Mouse (Mus musculus) kidney, postnatal 0 days (tissue): Measurements from ENCODE around the gene Sos2. TPM values are rescaled to one million over a fixed set of nuclear protein-coding genes. Genes with fewer than 3 reads are reported as not detected.

Source experiments
- ATAC-seq: fragments of 200-750 bp; cut with Nextera tagmentation; replicated peaks from 2 replicates; pipeline ENCODE4 v1.8.0; 2017; ENCODE audit warnings: low read depth, moderate number of reproducible peaks, moderate TSS enrichment, moderate library complexity; ENCODE audit not compliant: low FRiP score
- DNase-seq: peaks from one replicate; pipeline ENCODE4 v3.0.0-alpha.2; 2016; ENCODE audit warnings: low spot score
- H3K27ac ChIP-seq: fragments of 300-500 bp; sonication (generic); 2 replicates; pipeline ENCODE4 v1.5.1; 2014; ENCODE audit warnings: mild to moderate bottlenecking
- H3K27me3 ChIP-seq: fragments of 300-500 bp; sonication (generic); 2 replicates; pipeline ENCODE4 v1.6.1; 2014; ENCODE audit warnings: low read length, mixed read lengths; ENCODE audit not compliant: insufficient read depth
- H3K36me3 ChIP-seq: fragments of 300-500 bp; sonication (generic); 2 replicates; pipeline ENCODE4 v1.6.1; 2014; ENCODE audit warnings: low read length, mixed read lengths; ENCODE audit not compliant: insufficient read depth
- H3K4me1 ChIP-seq: fragments of 300-500 bp; sonication (generic); replicated peaks from 2 replicates; pipeline ENCODE4 v1.6.1; 2014; ENCODE audit warnings: antibody characterized with exemption, low read length, mixed read lengths; ENCODE audit not compliant: insufficient read depth
- H3K4me2 ChIP-seq: fragments of 300-500 bp; sonication (generic); 2 replicates; pipeline ENCODE4 v1.6.1; 2014; ENCODE audit warnings: mild to moderate bottlenecking, low read length, moderate library complexity, mixed read lengths
- H3K4me3 ChIP-seq: fragments of 300-500 bp; sonication (generic); replicated peaks from 2 replicates; pipeline ENCODE4 v1.5.1; 2014; ENCODE audit warnings: low read depth, low read length
- H3K9ac ChIP-seq: fragments of 300-500 bp; sonication (generic); 2 replicates; pipeline ENCODE4 v1.6.1; 2014; ENCODE audit warnings: low read depth, low read length
- H3K9me3 ChIP-seq: fragments of 300-500 bp; sonication (generic); replicated peaks from 2 replicates; pipeline ENCODE4 v1.6.1; 2016; ENCODE audit warnings: low read length, inconsistent platforms, mixed read lengths
- CTCF ChIP-seq: IDR thresholded peaks from 2 replicates; pipeline ENCODE4 v1.5.1; 2016; ENCODE audit warnings: antibody characterized with exemption, low read depth, mild to moderate bottlenecking, moderate library complexity
- WGBS: fragments of 180-500 bp; shearing (Covaris S2); extraction: QIAGEN DNeasy Blood & Tissue Kit; methylation state at CpG from one replicate; pipeline ENCODE4 v1.1.7; 2014; 5-methylcytosine and 5-hydroxymethylcytosine counted together
- polyA plus RNA-seq: library from polyadenylated mRNA; unstranded; fragments of >200 nt; fragmentation: Nextera tagmentation; extraction: Ambion mirVana; gene quantifications from 2 replicates; pipeline ENCODE4 v1.2.1, GENCODE M21; 2015

Gene Sos2
- polyA plus RNA-seq: 7.1 and 8.4 TPM in 2 replicates

GRCm38 (mm10) chr12:69681566-69682061, at the start of gene Sos2:
Sos2 (minus strand) TSS chr12:69681852.
- ATAC-seq (peak; percentile 85), DNase-seq (peak; percentile 61)
- Histone ChIP-seq H3K9ac (peak within 1 kb of the TSS; percentile 97), H3K9me3 (no peaks in the 10 kb centered on the region), H3K4me3 (peak within 1 kb of the TSS; percentile 91), H3K4me1 (no peaks in the 10 kb centered on the region; the same call in 1 of the 2 replicates), H3K36me3 (no peaks in the 10 kb centered on the region), H3K27me3 (no peaks in the 10 kb centered on the region), H3K27ac (peak within 1 kb of the TSS; percentile 96), H3K4me2 (peak within 1 kb of the TSS; percentile 81)
- TF ChIP-seq CTCF: no peak
- WGBS: 0% methylated on average over 36 of the region's 85 CpGs

- Histone ChIP-seq H3K27ac (no peak overlapping the region), H3K4me1 (no peaks in the 10 kb centered on the region), H3K9ac (no peak overlapping the region), H3K27me3 (no peaks in the 10 kb centered on the region), H3K36me3 (no peaks in the 10 kb centered on the region), H3K9me3 (no peaks in the 10 kb centered on the region), H3K4me3 (no peak overlapping the region), H3K4me2 (no peak overlapping the region)
- 97% methylated on average over 1 of the region's 1 CpGs for WGBS
- ATAC-seq (no peak), DNase-seq (no peak)
- TF ChIP-seq CTCF: no peak
Observed at GRCm38 (mm10) chr12:69730306-69730705, 48.7 kb upstream of the Sos2 start.

GRCm38 (mm10) chr12:69729246-69729645, 47.6 kb upstream of the Sos2 start:
- no peak overlapping the region for H3K4me3 ChIP-seq
- no peak overlapping the region for H3K4me2 ChIP-seq
- ATAC-seq: no peak
- H3K9ac ChIP-seq: no peak overlapping the region
- H3K9me3 ChIP-seq: no peaks in the 10 kb centered on the region
- no peaks in the 10 kb centered on the region; the same call in 1 of the 2 replicates for H3K4me1 ChIP-seq
- DNase-seq: no peak
- H3K27me3 ChIP-seq: no peaks in the 10 kb centered on the region
- no peak overlapping the region for H3K27ac ChIP-seq
- 92% methylated on average over 1 of the region's 1 CpGs for WGBS
- TF ChIP-seq CTCF: no peak
- no peaks in the 10 kb centered on the region for H3K36me3 ChIP-seq

- ATAC-seq (peak; percentile 96), DNase-seq (peak; percentile 98)
- Histone ChIP-seq H3K9ac (peak within 1 kb of the TSS; percentile 73), H3K9me3 (no peaks in the 10 kb centered on the region), H3K27ac (peak within 1 kb of the TSS; percentile 91), H3K27me3 (no peaks in the 10 kb centered on the region), H3K4me3 (peak within 1 kb of the TSS; percentile 67), H3K4me1 (no peaks in the 10 kb centered on the region; the same call in 1 of the 2 replicates), H3K4me2 (peak within 1 kb of the TSS; percentile 92), H3K36me3 (no peaks in the 10 kb centered on the region)
- under 1% methylated on average over 60 of the region's 60 CpGs for WGBS
- TF ChIP-seq CTCF: 0 out of 2 replicates have a peak, but pooled peaks have one; percentile 5
Observed at GRCm38 (mm10) chr12:69724711-69725460, 43.2 kb upstream of the Sos2 start, which contains the start of the genes L2hgdh and Atp5s. L2hgdh (minus strand) TSS chr12:69724873. Atp5s (plus strand) TSS chr12:69724950.

GRCm38 (mm10) chr12:69724018-69724710, 42.5 kb upstream of the Sos2 start:
- 3% methylated on average over 24 of the region's 24 CpGs for WGBS
- Histone ChIP-seq H3K27me3 (no peaks in the 10 kb centered on the region), H3K36me3 (no peaks in the 10 kb centered on the region), H3K9me3 (no peaks in the 10 kb centered on the region), H3K4me3 (peak overlapping the region; percentile 67), H3K4me1 (no peaks in the 10 kb centered on the region; the same call in 1 of the 2 replicates), H3K9ac (peak overlapping the region; percentile 73), H3K27ac (peak overlapping the region; percentile 91), H3K4me2 (peak overlapping the region; percentile 92)
- TF ChIP-seq CTCF: no peak
- DNase-seq: no peak
- ATAC-seq: peak; percentile 18; the same call in 1 of the 2 replicates

GRCm38 (mm10) chr12:69723376-69723775, 41.7 kb upstream of the Sos2 start:
- no peak for DNase-seq
- Histone ChIP-seq H3K9me3 (no peaks in the 10 kb centered on the region), H3K4me2 (peak overlapping the region; percentile 92), H3K4me3 (no peak overlapping the region), H3K27me3 (no peaks in the 10 kb centered on the region), H3K36me3 (no peaks in the 10 kb centered on the region), H3K9ac (no peak overlapping the region), H3K4me1 (no peaks in the 10 kb centered on the region; the same call in 1 of the 2 replicates), H3K27ac (no peak overlapping the region)
- no peak for TF ChIP-seq CTCF
- ATAC-seq: no peak
- 56% methylated on average over 2 of the region's 2 CpGs for WGBS
